Mouse (Mus musculus): ENCODE measurements around the gene Spata22. TPM values are rescaled to one million over a fixed set of nuclear protein-coding genes. Genes with fewer than 3 reads are reported as not detected.

Spata22 gene
- total RNA-seq, 2 experiments from 2014 or later: not detected

Other genes starting within 250 kb of the Spata22 start
- gene Itgae, start 239.2 kb upstream of the Spata22 start, total RNA-seq (2021): under 1 TPM; 0.08 to 0.16 TPM
- gene Haspin, start 191.4 kb upstream of the Spata22 start, total RNA-seq (2021): under 1 TPM; 0.17 to 0.34 TPM
- gene P2rx5, start 169.3 kb upstream of the Spata22 start, total RNA-seq (2021): 10 to 100 TPM; 13.0 to 13.3 TPM
- gene Emc6, start 152.7 kb upstream of the Spata22 start, total RNA-seq (2021): 10 to 100 TPM; 78.3 to 84.4 TPM
- gene Tax1bp3, start 152.7 kb upstream of the Spata22 start, total RNA-seq (2021): 10 to 100 TPM; 45.9 to 50.0 TPM
- 10 to 100 TPM; 12.1 to 14.3 TPM for gene Ctns, start 130.7 kb upstream of the Spata22 start, total RNA-seq (2021)
- gene Shpk, start 130.3 kb upstream of the Spata22 start, total RNA-seq (2021): 1 to 10 TPM; 1.4 TPM
- gene Trpv1, start 95.4 kb upstream of the Spata22 start, total RNA-seq (2021): not detected
- under 1 TPM; 0.03 to 0.05 TPM for gene Trpv3, start 62.4 kb upstream of the Spata22 start, total RNA-seq (2021)
- 1 to 10 TPM; 1.3 to 1.4 TPM for gene Aspa, start 145 bp upstream of the Spata22 start, total RNA-seq (2021)
- gene Gm49340, start within 50 bp of the Spata22 start, total RNA-seq (2021): not detected
- not detected for gene Olfr20, start 21.0 kb downstream of the Spata22 start, total RNA-seq (2021)
- gene Olfr376, start 41.5 kb downstream of the Spata22 start, total RNA-seq (2021): not detected
- gene Olfr1, start 69.9 kb downstream of the Spata22 start, total RNA-seq (2021): not detected
- gene Olfr378, start 98.7 kb downstream of the Spata22 start, total RNA-seq (2021): not detected
- gene Olfr380, start 127.8 kb downstream of the Spata22 start, total RNA-seq (2021): not detected
- not detected for gene Olfr381, start 161.9 kb downstream of the Spata22 start, total RNA-seq (2021)
- gene Olfr382, start 187.5 kb downstream of the Spata22 start, total RNA-seq (2021): not detected